Mouse (Mus musculus) lung, adult 2 months (tissue): ENCODE measurements around the gene D630003M21Rik. TPM values are rescaled to one million over a fixed set of nuclear protein-coding genes. Genes with fewer than 3 reads are reported as not detected.

Experiments
- DNase-seq: peaks from one replicate; pipeline ENCODE4 v3.0.0; 2022
- H3K4me1 ChIP-seq: fragments of 200-500 bp; 2 replicates; pipeline ENCODE4 v1.6.1; 2011; ENCODE audit warnings: low read length; ENCODE audit not compliant: control insufficient read depth, insufficient read depth
- H3K4me3 ChIP-seq: fragments of 200-500 bp; replicated peaks from 2 replicates; pipeline ENCODE3; 2011; ENCODE audit warnings: low read depth, mild to moderate bottlenecking, control low read depth, low read length; ENCODE audit errors: extremely low read depth
- CTCF ChIP-seq: fragments of 200-500 bp; IDR thresholded peaks from 2 replicates; pipeline ENCODE4 v1.5.1; 2011; ENCODE audit warnings: mild to moderate bottlenecking, low read length, control low read depth; ENCODE audit not compliant: insufficient read depth
- POLR2A ChIP-seq: fragments of 200-500 bp; IDR thresholded peaks from 2 replicates; pipeline ENCODE4 v1.6.1; 2011; ENCODE audit warnings: low read depth, mild to moderate bottlenecking, control low read depth, low read length, borderline replicate concordance; ENCODE audit errors: extremely low read depth
- WGBS: fragments of 180-500 bp; shearing (Covaris S2); methylation state at CpG from one replicate; pipeline ENCODE4 v1.1.7; 2018; 5-methylcytosine and 5-hydroxymethylcytosine counted together
- polyA plus RNA-seq: library from polyadenylated mRNA; depleted of rRNA; stranded (reverse); fragments of >200 nt; gene quantifications from 2 replicates; pipeline ENCODE4 v1.2.3, GENCODE M21; 2012; rRNA removed

Gene D630003M21Rik
- 1.9 and 2.0 TPM in 2 replicates for polyA plus RNA-seq

GRCm38 (mm10) chr2:158228670-158229502, at the start of gene D630003M21Rik:
Gene D630003M21Rik, minus strand, starts transcription at chr2:158229222.
- DNase-seq, result no peak
- 2% methylated on average over 48 of the region's 55 CpGs for WGBS
- Histone ChIP-seq H3K4me3 (peak within 1 kb of the TSS; percentile 4), H3K4me1 (0 out of 2 replicates have a peak, but pooled peaks cover 3% of the 10 kb centered on the region)
- TF ChIP-seq POLR2A (no peak), CTCF (no peak)

DNA sequence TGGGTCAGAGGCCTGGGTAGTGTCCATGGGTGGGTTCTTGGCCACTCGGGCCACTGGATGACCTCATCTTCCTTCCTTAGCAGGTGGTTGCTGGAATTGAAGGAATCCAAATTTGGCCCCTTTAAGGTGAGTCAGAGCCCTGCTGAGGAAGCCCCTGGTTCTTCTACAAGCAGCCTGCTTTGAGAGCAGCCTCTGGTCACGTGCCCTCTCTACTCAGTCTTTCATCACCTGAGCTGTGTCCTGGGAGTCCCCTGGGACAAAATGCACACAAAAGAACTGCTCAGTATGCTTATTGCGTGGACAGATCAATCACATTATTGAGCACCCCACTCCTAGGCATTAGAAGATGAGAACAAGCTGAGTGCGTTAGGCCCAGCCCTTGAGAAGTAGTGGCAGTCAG, 47.9 kb upstream of the D630003M21Rik start:
- WGBS, result 61% methylated on average over 4 of the region's 4 CpGs
- no peak for DNase-seq
- TF ChIP-seq POLR2A (no peak), CTCF (no peak)
- H3K4me1 ChIP-seq, result no peaks in the 10 kb centered on the region
- no peak overlapping the region for H3K4me3 ChIP-seq

GRCm38 (mm10) chr2:158276451-158276850, 47.4 kb upstream of the D630003M21Rik start:
- no peak overlapping the region for H3K4me3 ChIP-seq
- WGBS, result 78% methylated on average over 6 of the region's 6 CpGs
- TF ChIP-seq CTCF, result no peak
- no peak for TF ChIP-seq POLR2A

GRCm38 (mm10) chr2:158275811-158276210, 46.8 kb upstream of the D630003M21Rik start:
- whole genome bisulfite sequencing, result 75% methylated on average over 4 of the region's 4 CpGs
- no peak for TF ChIP-seq POLR2A
- TF ChIP-seq CTCF, result no peak
- DNase-seq, result no peak
- no peak overlapping the region for H3K4me3 ChIP-seq
- H3K4me1 ChIP-seq, result no peaks in the 10 kb centered on the region

More at GRCm38 (mm10) chr2:158276451-158276850, 47.4 kb upstream of the D630003M21Rik start:
- DNase-seq, result no peak
- no peaks in the 10 kb centered on the region for H3K4me1 ChIP-seq

DNA sequence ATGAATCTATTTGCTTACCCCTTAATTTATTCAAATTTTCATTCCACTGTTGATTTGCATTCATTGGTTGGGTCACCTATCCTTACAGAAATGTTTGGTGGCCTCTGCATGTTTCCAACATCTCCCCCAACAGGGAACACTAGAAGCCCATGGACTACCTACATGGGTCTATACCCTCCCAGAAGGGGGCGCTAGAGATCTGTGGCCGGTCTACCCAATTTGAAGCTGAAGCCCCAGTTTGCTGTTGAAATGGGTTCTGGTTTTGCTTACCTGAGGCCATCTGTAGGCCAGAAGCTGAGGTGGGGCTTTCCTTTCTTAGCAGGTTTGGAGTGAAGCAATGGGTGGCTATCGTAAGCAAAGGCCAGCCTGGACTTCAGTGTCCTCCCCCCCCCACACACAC, 46.3 kb upstream of the D630003M21Rik start:
- H3K4me3 ChIP-seq, result no peak overlapping the region
- DNase-seq, result no peak
- no peaks in the 10 kb centered on the region for H3K4me1 ChIP-seq
- 93% methylated on average over 3 of the region's 3 CpGs for WGBS
- TF ChIP-seq POLR2A (no peak), CTCF (no peak)

- TF ChIP-seq POLR2A (no peak), CTCF (no peak)
- 12% methylated on average over 2 of the region's 2 CpGs for WGBS
- Histone ChIP-seq H3K4me3 (no peak overlapping the region), H3K4me1 (no peaks in the 10 kb centered on the region)
- DNase-seq, result no peak
Measured at GRCm38 (mm10) chr2:158273646-158274045, 44.6 kb upstream of the D630003M21Rik start.

GRCm38 (mm10) chr2:158270017-158270416, 41.0 kb upstream of the D630003M21Rik start:
- H3K4me3 ChIP-seq, result no peak overlapping the region
- H3K4me1 ChIP-seq, result no peaks in the 10 kb centered on the region
- no peak for DNase-seq
- TF ChIP-seq POLR2A (no peak), CTCF (no peak)
- WGBS, result 87% methylated on average over 8 of the region's 8 CpGs

DNA sequence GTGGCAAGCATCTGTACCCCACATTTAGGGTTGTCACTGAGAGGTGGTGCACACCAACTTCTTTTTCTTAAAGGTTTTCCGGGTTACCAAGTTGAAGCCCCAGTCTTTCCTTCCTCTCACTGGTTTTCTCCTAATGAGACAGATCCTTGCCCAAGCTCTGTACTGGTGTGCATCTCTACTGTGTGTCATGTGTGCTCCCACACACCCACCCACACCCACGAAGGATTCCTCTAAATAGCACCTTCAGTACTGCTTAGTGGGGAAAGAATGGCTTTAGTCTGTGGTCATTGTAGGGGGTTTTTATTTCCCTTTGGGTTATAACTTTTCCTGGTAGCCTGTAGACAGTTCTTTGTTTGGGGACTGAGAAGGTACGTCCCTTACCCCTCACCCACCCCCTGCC, 35.9 kb upstream of the D630003M21Rik start:
- Histone ChIP-seq H3K4me1 (no peaks in the 10 kb centered on the region), H3K4me3 (no peak overlapping the region)
- TF ChIP-seq POLR2A (no peak), CTCF (no peak)
- DNase-seq, result no peak
- 81% methylated on average over 3 of the region's 3 CpGs for WGBS

DNA sequence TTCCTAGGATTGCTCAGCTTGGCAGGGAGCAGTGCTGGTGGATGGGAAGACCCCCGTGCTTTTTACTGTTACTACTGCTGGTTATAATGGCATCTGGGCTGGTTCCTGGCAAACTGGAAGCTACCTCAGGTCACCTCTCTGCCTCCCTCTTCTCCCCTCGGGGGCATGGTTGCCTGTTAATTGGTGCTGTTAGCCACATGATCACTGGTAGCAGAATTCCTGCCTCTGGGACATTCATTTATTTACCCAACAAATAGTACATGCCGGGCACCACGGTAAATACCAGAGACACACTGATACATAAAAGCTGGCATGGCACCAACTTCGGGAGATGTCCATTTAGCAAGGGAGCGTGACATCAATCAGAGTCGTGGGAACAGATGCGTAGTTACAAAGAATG, 30.5 kb upstream of the D630003M21Rik start:
- 62% methylated on average over 8 of the region's 8 CpGs for WGBS
- TF ChIP-seq CTCF, result no peak
- no peak for TF ChIP-seq POLR2A
- no peak overlapping the region for H3K4me3 ChIP-seq
- no peaks in the 10 kb centered on the region for H3K4me1 ChIP-seq
- no peak for DNase-seq

DNA sequence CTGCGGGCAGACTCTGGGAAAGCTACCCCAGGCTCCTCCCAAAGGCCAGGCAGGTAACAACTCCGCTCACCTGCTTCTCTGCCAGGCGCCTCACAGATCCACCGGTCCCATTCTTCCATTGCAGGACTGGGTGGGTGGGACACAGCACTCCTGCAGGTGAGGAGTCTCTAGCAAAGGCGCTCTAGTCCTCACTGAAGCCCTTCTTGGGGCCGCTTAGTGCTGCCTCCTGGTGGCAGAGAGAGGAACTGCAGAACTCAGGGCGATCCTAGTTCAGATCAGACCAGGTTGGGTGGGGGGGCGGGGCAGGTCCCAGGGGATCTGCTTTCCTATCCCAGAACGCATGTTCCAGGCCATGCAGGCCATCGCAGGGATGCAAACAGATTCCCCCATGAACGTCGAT, 29.8 kb upstream of the D630003M21Rik start:
- 14% methylated on average over 12 of the region's 12 CpGs for WGBS
- Histone ChIP-seq H3K4me3 (no peak overlapping the region), H3K4me1 (no peaks in the 10 kb centered on the region)
- TF ChIP-seq CTCF, result peak; percentile 81
- no peak for TF ChIP-seq POLR2A
- peak; percentile 73 for DNase-seq
